In the genomic region with DNA sequence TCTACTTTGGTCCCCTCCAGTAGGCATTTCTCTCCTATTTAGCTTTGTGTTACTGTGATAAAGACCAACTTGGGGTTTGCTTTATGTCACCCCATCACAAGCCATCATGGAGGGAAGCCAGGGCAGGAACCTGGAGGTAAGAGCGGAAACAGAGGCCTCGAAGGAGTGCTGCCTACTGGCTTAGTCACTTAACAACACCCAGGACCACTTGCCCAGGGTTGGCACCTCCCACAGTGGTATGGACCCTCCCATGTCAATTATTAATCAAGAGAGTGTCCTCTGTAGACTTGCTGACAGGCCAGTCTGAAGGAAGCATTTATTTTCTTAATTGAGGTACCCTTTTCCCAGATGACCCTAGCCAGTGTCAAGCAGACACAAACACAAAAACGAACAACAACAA, we compare ENCODE assay signal across 8 mouse cellular contexts. TPM values are rescaled to one million over a fixed set of nuclear protein-coding genes. Genes with fewer than 3 reads are reported as not detected.
A peak's percentile ranks its signal among the peaks of the same experiment; 100 is the strongest.
DNase-seq lines count a peak whose midpoint lies in the region; ATAC-seq lines count a peak whose summit lies in the region.

No protein-coding gene starts in this region.

- no peaks in the 10 kb centered on the region; the same call in 1 of the 2 replicates for H3K36me3 ChIP-seq in heart, embryonic 15.5 days
- H3K36me3 ChIP-seq in forebrain, embryonic 13.5 days (ENCODE audit: poor library complexity, severe bottlenecking) = 0 out of 2 replicates have a peak, but pooled peaks cover 2% of the 10 kb centered on the region
- no peaks in the 10 kb centered on the region; the same call in 1 of the 2 replicates for H3K36me3 ChIP-seq in neural tube, embryonic 13.5 days

- H3K27ac ChIP-seq in heart, embryonic 15.5 days = peak overlapping the region; percentile 98
- H3K27ac ChIP-seq in forebrain, embryonic 13.5 days = peak overlapping the region; percentile 97
- peak overlapping the region; percentile 98; the same call in 1 of the 2 replicates for H3K27ac ChIP-seq in neural tube, embryonic 13.5 days (replicated peaks)

- H3K4me1 ChIP-seq in heart, embryonic 15.5 days (replicated peaks) = peaks cover 12% of the 10 kb centered on the region
- peaks cover 11% of the 10 kb centered on the region for H3K4me1 ChIP-seq in forebrain, embryonic 13.5 days
- H3K4me1 ChIP-seq in neural tube, embryonic 13.5 days (replicated peaks) = peaks cover 16% of the 10 kb centered on the region

- no peaks in the 10 kb centered on the region for H3K9me3 ChIP-seq in heart, embryonic 15.5 days (replicated peaks)
- H3K9me3 ChIP-seq in forebrain, embryonic 13.5 days (replicated peaks) = no peaks in the 10 kb centered on the region
- no peaks in the 10 kb centered on the region for H3K9me3 ChIP-seq in neural tube, embryonic 13.5 days

- peak overlapping the region; percentile 84 for H3K4me3 ChIP-seq in heart, embryonic 15.5 days
- H3K4me3 ChIP-seq in forebrain, embryonic 13.5 days = peak overlapping the region; percentile 76
- peak overlapping the region; percentile 63 for H3K4me3 ChIP-seq in neural tube, embryonic 13.5 days

- peak overlapping the region; percentile 85 for H3K4me2 ChIP-seq in heart, embryonic 15.5 days
- peak overlapping the region; percentile 76 for H3K4me2 ChIP-seq in forebrain, embryonic 13.5 days
- H3K4me2 ChIP-seq in neural tube, embryonic 13.5 days = peak overlapping the region; percentile 74

- no peak for ATAC-seq in heart, embryonic 15.5 days (replicated peaks; ENCODE audit: insufficient number of reproducible peaks, insufficient read depth, low FRiP score, low read depth)
- ATAC-seq in forebrain, embryonic 13.5 days = no peak
- 0 out of 2 replicates have a peak, but pooled peaks have one; percentile 9 for ATAC-seq in neural tube, embryonic 13.5 days (ENCODE audit: low read depth)

- 61% methylated on average over 3 of the region's 3 CpGs for WGBS in heart, embryonic 15.5 days
- 67% methylated on average over 3 of the region's 3 CpGs for WGBS in forebrain, embryonic 13.5 days
- 61% methylated on average over 3 of the region's 3 CpGs for WGBS in neural tube, embryonic 13.5 days

- H3K9ac ChIP-seq in heart, embryonic 15.5 days = peak overlapping the region; percentile 70
- H3K9ac ChIP-seq in forebrain, embryonic 13.5 days = peak overlapping the region; percentile 78
- H3K9ac ChIP-seq in neural tube, embryonic 13.5 days = peak overlapping the region; percentile 80

- DNase-seq in heart, postnatal 4 days = no peak
- DNase-seq in kidney, postnatal 10 days = peak; percentile 64
- no peak for DNase-seq in thymus, postnatal 10 days (ENCODE audit: low spot score in 2 of 2)
- no peak for DNase-seq in left cerebral cortex, adult 9 months (ENCODE audit: low spot score in 2 of 2)
- no peak for DNase-seq in thymus, postnatal 25 days

- H3K27me3 ChIP-seq in heart, embryonic 15.5 days = no peaks in the 10 kb centered on the region
- H3K27me3 ChIP-seq in forebrain, embryonic 13.5 days = peaks cover 20% of the 10 kb centered on the region; the same call in 1 of the 2 replicates
- H3K27me3 ChIP-seq in neural tube, embryonic 13.5 days = peaks cover 14% of the 10 kb centered on the region

RNA-seq across cellular contexts. Expression of a gene that starts 0.5 kb away (rescaled TPM):
- 17.0 and 19.3 TPM in 2 replicates for polyA plus RNA-seq in heart, embryonic 15.5 days (2015; fragmentation: Nextera tagmentation; extraction: Ambion mirVana)
- 10 to 100 TPM; 19.6 to 20.5 TPM for total RNA-seq in heart, postnatal 4 days (2021)
- 6.7 and 9.2 TPM in 2 replicates for polyA plus RNA-seq in forebrain, embryonic 13.5 days (2015; fragmentation: Nextera tagmentation; extraction: Ambion mirVana)
- 7.4 and 8.7 TPM in 2 replicates for polyA plus RNA-seq in neural tube, embryonic 13.5 days (2015; fragmentation: Nextera tagmentation; extraction: Ambion mirVana)

RNA-seq across cellular contexts. Expression of a gene that starts 11.5 kb away (rescaled TPM):
- 36.1 and 44.2 TPM in 2 replicates for polyA plus RNA-seq in heart, embryonic 15.5 days (2015; fragmentation: Nextera tagmentation; extraction: Ambion mirVana)
- 10 to 100 TPM; 24.1 to 27.0 TPM for total RNA-seq in heart, postnatal 4 days (2021)
- polyA plus RNA-seq in forebrain, embryonic 13.5 days (2015; fragmentation: Nextera tagmentation; extraction: Ambion mirVana) = 6.7 and 7.4 TPM in 2 replicates
- polyA plus RNA-seq in neural tube, embryonic 13.5 days (2015; fragmentation: Nextera tagmentation; extraction: Ambion mirVana) = 10.4 and 10.9 TPM in 2 replicates

RNA-seq across cellular contexts. Expression of a gene that starts 14.6 kb away (rescaled TPM):
- polyA plus RNA-seq in heart, embryonic 15.5 days (2015; fragmentation: Nextera tagmentation; extraction: Ambion mirVana) = 0.52 and 0.57 TPM in 2 replicates
- total RNA-seq in heart, postnatal 4 days (2021) = not detected
- polyA plus RNA-seq in forebrain, embryonic 13.5 days (2015; fragmentation: Nextera tagmentation; extraction: Ambion mirVana) = 0.35 TPM in 1 of 2 replicates, not detected in the other
- polyA plus RNA-seq in neural tube, embryonic 13.5 days (2015; fragmentation: Nextera tagmentation; extraction: Ambion mirVana) = 0.73 and 0.79 TPM in 2 replicates

RNA-seq across cellular contexts. Expression of a gene that starts 17.2 kb away (rescaled TPM):
- 154 and 158 TPM in 2 replicates for polyA plus RNA-seq in heart, embryonic 15.5 days (2015; fragmentation: Nextera tagmentation; extraction: Ambion mirVana)
- total RNA-seq in heart, postnatal 4 days (2021) = 100 to 1,000 TPM; 163 to 192 TPM
- 0.18 and 0.19 TPM in 2 replicates for polyA plus RNA-seq in forebrain, embryonic 13.5 days (2015; fragmentation: Nextera tagmentation; extraction: Ambion mirVana)
- 0.42 and 2.1 TPM in 2 replicates for polyA plus RNA-seq in neural tube, embryonic 13.5 days (2015; fragmentation: Nextera tagmentation; extraction: Ambion mirVana)

RNA-seq across cellular contexts. Expression of a gene that starts 38.0 kb away (rescaled TPM):
- polyA plus RNA-seq in heart, embryonic 15.5 days (2015; fragmentation: Nextera tagmentation; extraction: Ambion mirVana) = 98.8 and 108 TPM in 2 replicates
- total RNA-seq in heart, postnatal 4 days (2021) = 10 to 100 TPM; 46.9 to 49.0 TPM
- polyA plus RNA-seq in forebrain, embryonic 13.5 days (2015; fragmentation: Nextera tagmentation; extraction: Ambion mirVana) = 208 and 237 TPM in 2 replicates
- 239 and 265 TPM in 2 replicates for polyA plus RNA-seq in neural tube, embryonic 13.5 days (2015; fragmentation: Nextera tagmentation; extraction: Ambion mirVana)
